Mouse (Mus musculus): ENCODE measurements around the gene Gpd2. TPM values are rescaled to one million over a fixed set of nuclear protein-coding genes. Genes with fewer than 3 reads are reported as not detected.
A peak's percentile ranks its signal among the peaks of the same experiment; 100 is the strongest.

The Gpd2 gene
- polyA plus RNA-seq, 1 experiment from 2014 or later = 27.7 TPM

GRCm38 (mm10) chr2:57269690-57270435 lies 32.4 kb downstream of the Gpd2 start:
- Histone ChIP-seq H3K27me3 (ENCODE audit: control insufficient read depth, insufficient read depth, low read depth, low read length) (peaks cover 6% of the 10 kb centered on the region), H3K9me3 (replicated peaks; ENCODE audit: control insufficient read depth, low read length, poor library complexity, severe bottlenecking) (no peaks in the 10 kb centered on the region), H3K27ac (ENCODE audit: low read length) (no peak overlapping the region), H3K4me3 (ENCODE audit: low read depth, low read length) (no peak overlapping the region), H3K4me2 (ENCODE audit: low read length) (no peak overlapping the region), H3K4me1 (ENCODE audit: control insufficient read depth, insufficient read depth, low read length) (no peaks in the 10 kb centered on the region), H3K36me3 (ENCODE audit: control insufficient read depth, insufficient read depth, low read length) (no peaks in the 10 kb centered on the region), H3K9ac (ENCODE audit: low read depth, low read length) (no peak overlapping the region)
- 76% methylated on average over 13 of the region's 13 CpGs for WGBS
- ATAC-seq = no peak

GRCm38 (mm10) chr2:57280190-57280723 lies 42.8 kb downstream of the Gpd2 start:
- H3K9ac ChIP-seq (ENCODE audit: low read depth, low read length) = no peak overlapping the region
- WGBS = 69% methylated on average over 10 of the region's 10 CpGs
- H3K36me3 ChIP-seq (ENCODE audit: control insufficient read depth, insufficient read depth, low read length) = 0 out of 2 replicates have a peak, but pooled peaks cover 3% of the 10 kb centered on the region
- no peaks in the 10 kb centered on the region for H3K9me3 ChIP-seq (replicated peaks; ENCODE audit: control insufficient read depth, low read length, poor library complexity, severe bottlenecking)
- no peak overlapping the region for H3K4me2 ChIP-seq (ENCODE audit: low read length)
- H3K27ac ChIP-seq (ENCODE audit: low read length) = no peak overlapping the region
- no peaks in the 10 kb centered on the region for H3K4me1 ChIP-seq (ENCODE audit: control insufficient read depth, insufficient read depth, low read length)
- no peak overlapping the region for H3K4me3 ChIP-seq (ENCODE audit: low read depth, low read length)
- no peak for ATAC-seq
- H3K27me3 ChIP-seq (ENCODE audit: control insufficient read depth, insufficient read depth, low read depth, low read length) = no peaks in the 10 kb centered on the region

- Histone ChIP-seq H3K4me3 (ENCODE audit: low read depth, low read length) (no peak overlapping the region), H3K9ac (ENCODE audit: low read depth, low read length) (no peak overlapping the region), H3K36me3 (ENCODE audit: control insufficient read depth, insufficient read depth, low read length) (0 out of 2 replicates have a peak, but pooled peaks cover 3% of the 10 kb centered on the region), H3K4me1 (ENCODE audit: control insufficient read depth, insufficient read depth, low read length) (no peaks in the 10 kb centered on the region), H3K27ac (ENCODE audit: low read length) (no peak overlapping the region), H3K9me3 (replicated peaks; ENCODE audit: control insufficient read depth, low read length, poor library complexity, severe bottlenecking) (no peaks in the 10 kb centered on the region), H3K27me3 (ENCODE audit: control insufficient read depth, insufficient read depth, low read depth, low read length) (no peaks in the 10 kb centered on the region), H3K4me2 (ENCODE audit: low read length) (no peak overlapping the region)
- 75% methylated on average over 7 of the region's 7 CpGs for WGBS
- ATAC-seq = no peak
These were observed 46.4 kb downstream of the Gpd2 start for GRCm38 (mm10) chr2:57283791-57284190.

GRCm38 (mm10) chr2:57285197-57285596 lies 47.8 kb downstream of the Gpd2 start:
- H3K27ac ChIP-seq (ENCODE audit: low read length) = no peak overlapping the region
- no peaks in the 10 kb centered on the region for H3K27me3 ChIP-seq (ENCODE audit: control insufficient read depth, insufficient read depth, low read depth, low read length)
- 59% methylated on average over 4 of the region's 4 CpGs for WGBS
- no peak for ATAC-seq
- H3K9ac ChIP-seq (ENCODE audit: low read depth, low read length) = no peak overlapping the region
- no peaks in the 10 kb centered on the region for H3K4me1 ChIP-seq (ENCODE audit: control insufficient read depth, insufficient read depth, low read length)
- no peak overlapping the region for H3K4me3 ChIP-seq (ENCODE audit: low read depth, low read length)
- H3K4me2 ChIP-seq (ENCODE audit: low read length) = no peak overlapping the region
- no peaks in the 10 kb centered on the region for H3K9me3 ChIP-seq (replicated peaks; ENCODE audit: control insufficient read depth, low read length, poor library complexity, severe bottlenecking)
- H3K36me3 ChIP-seq (ENCODE audit: control insufficient read depth, insufficient read depth, low read length) = 0 out of 2 replicates have a peak, but pooled peaks cover 3% of the 10 kb centered on the region

- 85% methylated on average over 1 of the region's 1 CpGs for WGBS
- Histone ChIP-seq H3K27me3 (ENCODE audit: control insufficient read depth, insufficient read depth, low read depth, low read length) (no peaks in the 10 kb centered on the region), H3K36me3 (ENCODE audit: control insufficient read depth, insufficient read depth, low read length) (0 out of 2 replicates have a peak, but pooled peaks cover 2% of the 10 kb centered on the region), H3K27ac (ENCODE audit: low read length) (no peak overlapping the region), H3K4me1 (ENCODE audit: control insufficient read depth, insufficient read depth, low read length) (no peaks in the 10 kb centered on the region), H3K4me2 (ENCODE audit: low read length) (no peak overlapping the region), H3K4me3 (ENCODE audit: low read depth, low read length) (no peak overlapping the region), H3K9me3 (replicated peaks; ENCODE audit: control insufficient read depth, low read length, poor library complexity, severe bottlenecking) (no peaks in the 10 kb centered on the region), H3K9ac (ENCODE audit: low read depth, low read length) (no peak overlapping the region)
- no peak for ATAC-seq
These were observed 50.6 kb downstream of the Gpd2 start for GRCm38 (mm10) chr2:57287986-57288385.

- Histone ChIP-seq H3K4me2 (ENCODE audit: low read length) (no peak overlapping the region), H3K9me3 (replicated peaks; ENCODE audit: control insufficient read depth, low read length, poor library complexity, severe bottlenecking) (no peaks in the 10 kb centered on the region), H3K4me1 (ENCODE audit: control insufficient read depth, insufficient read depth, low read length) (no peaks in the 10 kb centered on the region), H3K27me3 (ENCODE audit: control insufficient read depth, insufficient read depth, low read depth, low read length) (no peaks in the 10 kb centered on the region), H3K9ac (ENCODE audit: low read depth, low read length) (no peak overlapping the region), H3K27ac (ENCODE audit: low read length) (no peak overlapping the region), H3K36me3 (ENCODE audit: control insufficient read depth, insufficient read depth, low read length) (no peaks in the 10 kb centered on the region), H3K4me3 (ENCODE audit: low read depth, low read length) (no peak overlapping the region)
- ATAC-seq = no peak
- 94% methylated on average over 2 of the region's 2 CpGs for WGBS
These were observed 56.1 kb downstream of the Gpd2 start for GRCm38 (mm10) chr2:57293571-57293970.

GRCm38 (mm10) chr2:57296069-57296468 lies 58.6 kb downstream of the Gpd2 start:
- ATAC-seq = no peak
- no peaks in the 10 kb centered on the region for H3K27me3 ChIP-seq (ENCODE audit: control insufficient read depth, insufficient read depth, low read depth, low read length)
- WGBS = 68% methylated on average over 4 of the region's 4 CpGs
- H3K4me3 ChIP-seq (ENCODE audit: low read depth, low read length) = no peak overlapping the region
- H3K4me2 ChIP-seq (ENCODE audit: low read length) = no peak overlapping the region
- H3K36me3 ChIP-seq (ENCODE audit: control insufficient read depth, insufficient read depth, low read length) = no peaks in the 10 kb centered on the region
- no peaks in the 10 kb centered on the region for H3K9me3 ChIP-seq (replicated peaks; ENCODE audit: control insufficient read depth, low read length, poor library complexity, severe bottlenecking)
- H3K9ac ChIP-seq (ENCODE audit: low read depth, low read length) = no peak overlapping the region
- H3K27ac ChIP-seq (ENCODE audit: low read length) = no peak overlapping the region
- H3K4me1 ChIP-seq (ENCODE audit: control insufficient read depth, insufficient read depth, low read length) = no peaks in the 10 kb centered on the region

GRCm38 (mm10) chr2:57297226-57297625 lies 59.8 kb downstream of the Gpd2 start:
- WGBS = 93% methylated on average over 4 of the region's 4 CpGs
- ATAC-seq = no peak
- H3K27ac ChIP-seq (ENCODE audit: low read length) = no peak overlapping the region

GRCm38 (mm10) chr2:57301539-57301938 lies 64.1 kb downstream of the Gpd2 start:
- Histone ChIP-seq H3K27ac (ENCODE audit: low read length) (no peak overlapping the region), H3K4me1 (ENCODE audit: control insufficient read depth, insufficient read depth, low read length) (peaks cover 6% of the 10 kb centered on the region), H3K9me3 (replicated peaks; ENCODE audit: control insufficient read depth, low read length, poor library complexity, severe bottlenecking) (no peaks in the 10 kb centered on the region), H3K4me3 (ENCODE audit: low read depth, low read length) (no peak overlapping the region), H3K36me3 (ENCODE audit: control insufficient read depth, insufficient read depth, low read length) (no peaks in the 10 kb centered on the region), H3K4me2 (ENCODE audit: low read length) (no peak overlapping the region), H3K27me3 (ENCODE audit: control insufficient read depth, insufficient read depth, low read depth, low read length) (no peaks in the 10 kb centered on the region), H3K9ac (ENCODE audit: low read depth, low read length) (no peak overlapping the region)
- peak; percentile 59; the same call in 1 of the 2 replicates for ATAC-seq
- WGBS = 45% methylated on average over 3 of the region's 3 CpGs

More at GRCm38 (mm10) chr2:57297226-57297625, 59.8 kb downstream of the Gpd2 start:
- Histone ChIP-seq H3K9me3 (replicated peaks; ENCODE audit: control insufficient read depth, low read length, poor library complexity, severe bottlenecking) (no peaks in the 10 kb centered on the region), H3K9ac (ENCODE audit: low read depth, low read length) (no peak overlapping the region), H3K27me3 (ENCODE audit: control insufficient read depth, insufficient read depth, low read depth, low read length) (no peaks in the 10 kb centered on the region), H3K4me1 (ENCODE audit: control insufficient read depth, insufficient read depth, low read length) (no peaks in the 10 kb centered on the region), H3K4me3 (ENCODE audit: low read depth, low read length) (no peak overlapping the region), H3K4me2 (ENCODE audit: low read length) (no peak overlapping the region), H3K36me3 (ENCODE audit: control insufficient read depth, insufficient read depth, low read length) (no peaks in the 10 kb centered on the region)
